Mouse (Mus musculus): ENCODE results near the gene Spata13. TPM values are rescaled to one million over a fixed set of nuclear protein-coding genes. Genes with fewer than 3 reads are reported as not detected.
A peak's percentile ranks its signal among the peaks of the same experiment; 100 is the strongest.

Gene Spata13
- total RNA-seq, 2 experiments from 2014 or later = 3.8 to 4.3 TPM

DNA sequence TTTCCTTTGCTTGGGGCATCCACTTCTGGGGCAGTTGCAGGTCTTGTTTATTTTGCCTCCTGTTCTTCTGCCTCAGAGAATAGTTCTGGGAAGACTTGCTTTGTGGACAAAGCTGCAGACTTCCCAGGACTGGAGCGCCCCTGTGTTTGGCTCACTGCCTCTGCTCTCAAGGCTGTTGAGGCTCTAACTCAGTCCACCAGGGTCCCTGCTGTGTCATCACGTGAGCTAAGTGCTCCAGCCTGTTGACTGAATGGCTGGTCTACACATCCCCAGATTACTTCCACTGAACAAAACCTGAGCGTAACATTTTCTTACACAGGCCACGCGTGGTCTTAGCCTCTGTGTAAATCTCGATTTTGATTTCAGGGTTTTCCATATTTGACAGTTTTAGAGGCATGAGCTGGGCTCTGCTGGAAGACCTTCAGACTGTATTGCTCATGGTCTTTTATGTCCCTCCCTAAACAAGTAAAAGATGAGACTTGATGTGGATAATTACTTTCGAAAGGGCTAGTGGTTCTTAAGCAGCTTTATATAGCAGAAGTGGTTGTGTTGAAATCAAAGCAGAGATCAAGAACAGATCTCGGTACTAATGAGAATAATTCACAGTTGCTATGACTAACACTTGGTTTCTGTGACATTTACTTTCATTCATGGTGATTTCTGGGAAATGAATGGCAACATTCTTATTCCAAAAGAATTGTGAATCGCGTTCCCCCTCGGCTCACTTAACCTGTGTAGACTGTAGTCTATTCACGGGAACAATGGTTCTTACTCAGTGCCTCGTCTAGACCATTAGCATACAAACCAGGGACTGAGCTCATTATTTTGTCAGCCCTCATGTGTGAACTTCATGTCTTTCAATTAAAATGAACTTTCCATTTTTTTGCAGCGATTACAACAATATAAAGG lies 119.3 kb downstream of the Spata13 start:
- Histone ChIP-seq H3K4me3 (no peak overlapping the region), H3K27ac (no peak overlapping the region)
- DNase-seq = no peak
- no peak for TF ChIP-seq CTCF (IDR thresholded peaks at IDR 0.05)
- intact Hi-C loops (cut with DNase I) = no loop called here

DNA sequence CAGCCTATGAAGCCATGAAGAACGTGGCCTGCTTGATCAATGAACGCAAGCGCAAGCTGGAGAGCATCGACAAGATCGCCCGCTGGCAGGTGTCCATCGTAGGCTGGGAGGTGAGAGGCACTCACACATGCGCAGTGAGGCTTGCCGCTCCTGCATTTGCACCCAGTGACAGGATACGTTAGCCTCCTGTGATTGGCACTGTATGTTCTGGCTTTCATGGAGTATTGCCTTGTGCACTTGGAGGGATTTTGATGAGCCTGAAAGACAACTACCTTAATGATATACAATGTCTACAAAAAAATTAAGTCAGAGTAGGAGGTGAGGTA lies 120.0 kb downstream of the Spata13 start:
- no peak for DNase-seq
- TF ChIP-seq CTCF (IDR thresholded peaks at IDR 0.05) = no peak
- intact Hi-C loops (cut with DNase I) = no loop called here
- Histone ChIP-seq H3K27ac (no peak overlapping the region), H3K4me3 (no peak overlapping the region)

- intact Hi-C loops (cut with DNase I) = no loop called here
- Histone ChIP-seq H3K27ac (no peak overlapping the region), H3K4me3 (no peak overlapping the region)
- no peak for TF ChIP-seq CTCF (IDR thresholded peaks at IDR 0.05)
- DNase-seq = no peak
These were observed 120.9 kb downstream of the Spata13 start for GRCm38 (mm10) chr14:60754656-60755055.

DNA sequence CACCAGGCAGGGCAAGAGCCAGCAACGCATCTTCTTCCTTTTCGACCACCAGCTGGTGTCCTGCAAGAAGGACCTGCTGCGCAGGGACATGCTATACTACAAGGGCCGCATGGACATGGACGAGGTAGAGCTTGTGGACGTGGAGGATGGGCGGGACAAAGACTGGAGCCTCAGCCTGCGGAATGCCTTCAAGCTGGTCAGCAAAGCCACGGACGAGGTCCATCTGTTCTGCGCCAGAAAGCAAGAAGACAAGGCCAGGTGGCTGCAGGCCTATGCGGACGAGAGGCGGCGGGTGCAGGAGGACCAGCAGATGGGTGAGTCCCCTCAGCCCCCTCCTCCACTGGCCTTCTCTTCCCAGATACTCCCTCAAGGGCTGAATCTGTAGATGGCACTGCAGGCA lies 122.5 kb downstream of the Spata13 start:
- no peak overlapping the region for H3K27ac ChIP-seq
- no peak for DNase-seq
- intact Hi-C loops (cut with DNase I) = no loop called here
- H3K4me3 ChIP-seq = no peak overlapping the region
- TF ChIP-seq CTCF (IDR thresholded peaks at IDR 0.05) = no peak

- intact Hi-C loops (cut with DNase I) = no loop called here
- DNase-seq = no peak
- Histone ChIP-seq H3K4me3 (no peak overlapping the region), H3K27ac (no peak overlapping the region)
- TF ChIP-seq CTCF (IDR thresholded peaks at IDR 0.05) = no peak
These were observed 123.5 kb downstream of the Spata13 start for GRCm38 (mm10) chr14:60757265-60757664.

DNA sequence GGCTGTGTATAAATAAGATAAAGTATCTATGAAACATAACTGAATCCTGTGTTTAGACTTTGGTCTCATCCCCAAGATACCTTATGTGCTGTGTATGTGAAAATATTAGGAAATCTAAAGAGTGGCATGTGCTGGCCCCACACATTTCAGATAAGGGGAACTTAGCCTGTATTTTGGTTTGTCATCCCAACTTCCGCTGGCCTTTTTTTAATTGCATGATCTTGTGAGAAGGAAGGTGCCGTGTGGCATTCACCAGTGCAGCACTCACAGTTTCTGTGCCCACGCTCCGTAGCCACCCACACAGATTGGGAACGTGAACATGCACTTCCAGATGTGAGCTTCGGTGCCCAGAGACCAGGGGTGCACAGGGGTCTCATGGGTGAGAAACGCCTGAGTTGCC lies 123.9 kb downstream of the Spata13 start:
- no peak overlapping the region for H3K27ac ChIP-seq
- no peak for DNase-seq
- intact Hi-C loops (cut with DNase I) = no loop called here
- no peak for TF ChIP-seq CTCF (IDR thresholded peaks at IDR 0.05)
- H3K4me3 ChIP-seq = no peak overlapping the region

GRCm38 (mm10) chr14:60759097-60759496 lies 125.3 kb downstream of the Spata13 start:
- no peak for DNase-seq
- intact Hi-C loops (cut with DNase I) = no loop called here
- Histone ChIP-seq H3K27ac (no peak overlapping the region), H3K4me3 (no peak overlapping the region)
- no peak for TF ChIP-seq CTCF (IDR thresholded peaks at IDR 0.05)

DNA sequence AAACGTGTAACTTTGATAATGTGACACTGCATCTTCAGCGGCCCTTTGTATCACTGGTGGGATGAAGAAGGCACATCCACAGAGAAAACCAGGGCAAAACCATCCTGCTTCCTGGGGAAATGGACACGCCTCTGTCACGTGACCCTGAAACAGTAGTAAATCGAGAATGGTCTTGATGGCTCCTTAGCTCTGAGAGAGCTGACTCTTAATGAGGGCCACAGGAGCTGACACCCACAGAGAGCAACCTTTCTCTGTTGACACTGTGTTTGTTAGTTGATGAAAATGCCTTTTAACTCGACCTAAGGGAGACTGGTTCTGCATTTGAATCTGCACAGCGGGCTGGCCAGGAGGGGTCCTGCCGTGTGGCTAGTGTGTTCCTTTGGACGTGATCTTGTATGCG lies 128.0 kb downstream of the Spata13 start:
- no peak for TF ChIP-seq CTCF (IDR thresholded peaks at IDR 0.05)
- intact Hi-C loops (cut with DNase I) = no loop called here
- no peak for DNase-seq
- Histone ChIP-seq H3K27ac (peak overlapping the region; percentile 85; the same call in 1 of the 2 replicates), H3K4me3 (no peak overlapping the region)

GRCm38 (mm10) chr14:60762754-60763153 lies 129.0 kb downstream of the Spata13 start:
- Histone ChIP-seq H3K27ac (peak overlapping the region; percentile 85), H3K4me3 (peak overlapping the region; percentile 47; the same call in 1 of the 2 replicates)
- TF ChIP-seq CTCF (IDR thresholded peaks at IDR 0.05) = no peak
- no peak for DNase-seq
- intact Hi-C loops (cut with DNase I) = no loop called here

GRCm38 (mm10) chr14:60763746-60764145 lies 129.9 kb downstream of the Spata13 start:
- Histone ChIP-seq H3K4me3 (peak overlapping the region; percentile 47), H3K27ac (peak overlapping the region; percentile 85)
- no peak for TF ChIP-seq CTCF (IDR thresholded peaks at IDR 0.05)
- intact Hi-C loops (cut with DNase I) = no loop called here
- DNase-seq = no peak

- intact Hi-C loops (cut with DNase I) = no loop called here
- Histone ChIP-seq H3K27ac (peak overlapping the region; percentile 85), H3K4me3 (peak overlapping the region; percentile 23; the same call in 1 of the 2 replicates)
- no peak for DNase-seq
- TF ChIP-seq CTCF (IDR thresholded peaks at IDR 0.05) = no peak
These were observed 130.7 kb downstream of the Spata13 start for GRCm38 (mm10) chr14:60764526-60764925.

GRCm38 (mm10) chr14:60765025-60765424 lies 131.2 kb downstream of the Spata13 start:
- TF ChIP-seq CTCF (IDR thresholded peaks at IDR 0.05) = no peak
- H3K27ac ChIP-seq = peak overlapping the region; percentile 85
- DNase-seq = peak; percentile 35
- no peak overlapping the region for H3K4me3 ChIP-seq
- intact Hi-C loops (cut with DNase I) = loop anchor here (5.0 kb wide), 1 partner anchor 53 kb away; no protein-coding TSS in a partner anchor

GRCm38 (mm10) chr14:60767884-60768283 lies 134.1 kb downstream of the Spata13 start, which contains the start of gene C1qtnf9:
TSS of gene C1qtnf9 (plus strand) at chr14:60768134.
- TF ChIP-seq CTCF (IDR thresholded peaks at IDR 0.05) = no peak
- intact Hi-C loops (cut with DNase I) = loop anchor here (5.0 kb wide), 1 partner anchor 56 kb away; no protein-coding TSS in a partner anchor
- H3K27ac ChIP-seq = peak within 1 kb of the TSS; percentile 85
- peak within 1 kb of the TSS; percentile 68 for H3K4me3 ChIP-seq
- DNase-seq = no peak

Data from gastrocnemius, adult 2 months (tissue).